Mouse (Mus musculus): Measurements from ENCODE around the gene Gm8251.

DNA sequence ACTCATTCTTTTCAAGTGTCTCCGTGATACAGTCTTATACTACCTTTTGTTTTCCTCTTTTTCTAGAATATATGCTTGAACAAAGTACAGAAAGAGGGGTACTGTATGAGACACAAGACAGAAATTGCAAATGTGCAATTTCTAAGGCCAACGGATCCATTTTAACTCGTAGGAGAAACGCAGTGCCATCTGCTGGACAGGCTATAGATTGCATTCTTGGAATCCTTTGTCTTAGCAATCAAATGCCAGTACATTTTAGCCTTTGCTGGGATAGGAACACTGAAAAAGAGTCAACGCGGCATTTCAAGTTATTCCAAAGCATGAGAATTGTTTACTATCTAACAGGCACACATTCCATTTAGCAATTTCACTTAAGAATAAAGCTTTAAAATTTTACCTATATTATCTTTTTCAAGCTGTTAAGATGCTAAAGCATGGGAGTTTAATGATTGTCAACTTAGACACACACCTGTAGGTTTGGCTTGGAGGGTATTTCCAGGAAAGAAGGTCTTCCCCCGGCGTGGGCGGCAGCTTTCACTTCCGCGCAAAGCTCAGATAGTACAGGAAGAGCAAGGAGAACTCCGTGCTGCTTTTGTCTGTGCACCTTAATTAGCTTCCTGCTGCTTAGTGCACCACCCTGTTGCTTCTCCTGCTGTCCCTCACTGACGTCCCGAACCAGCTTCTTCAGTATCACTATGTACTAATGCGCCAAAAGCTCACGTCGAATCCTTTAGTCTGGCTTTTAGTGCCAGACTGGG, 19.8 kb downstream of the Gm8251 start:
- TF ChIP-seq CTCF (IDR thresholded peaks at IDR 0.05; ENCODE audit: insufficient read depth, low read depth, low read length) (no peak), POLR2A (IDR thresholded peaks at IDR 0.05; ENCODE audit: insufficient read depth, low read depth, low read length) (no peak)

Data from olfactory bulb, adult 2 months (tissue).